In genomic region chr13:34095542-34096435, GRCm38 (mm10) we compare ENCODE assay signal across 8 mouse cellular contexts. TPM values are rescaled to one million over a fixed set of nuclear protein-coding genes. Genes with fewer than 3 reads are reported as not detected.
DNase-seq lines count a peak whose midpoint lies in the region; ATAC-seq and TF ChIP-seq lines count a peak whose summit lies in the region.

No protein-coding gene starts in this region.

- H3K27ac ChIP-seq in heart, adult 2 months = peak overlapping the region; percentile 82
- no peak overlapping the region for H3K27ac ChIP-seq in heart, embryonic 11.5 days (ENCODE audit: low read depth, low read length)
- H3K27ac ChIP-seq in heart, embryonic 15.5 days = peak overlapping the region; percentile 51
- peak overlapping the region; percentile 83 for H3K27ac ChIP-seq in neural tube, embryonic 15.5 days (replicated peaks)

- H3K36me3 ChIP-seq in heart, adult 2 months (ENCODE audit: control insufficient read depth, insufficient read depth, low read length) = peaks cover 6% of the 10 kb centered on the region
- H3K36me3 ChIP-seq in heart, embryonic 11.5 days (ENCODE audit: control insufficient read depth, insufficient read depth, low read length) = no peaks in the 10 kb centered on the region
- no peaks in the 10 kb centered on the region for H3K36me3 ChIP-seq in heart, embryonic 15.5 days
- H3K36me3 ChIP-seq in neural tube, embryonic 15.5 days = no peaks in the 10 kb centered on the region

- intact Hi-C loops in heart, adult 2 months (cut with DNase I) = loop anchor here (1.0 to 2.0 kb wide), 2 partner anchors 11 to 17 kb away; partner anchors contain the start of gene Tubb2a

- no peak for TF ChIP-seq CTCF in heart, adult 2 months (IDR thresholded peaks at IDR 0.05)

- H3K79me2 ChIP-seq in heart, adult 2 months (replicated peaks; ENCODE audit: control insufficient read depth, insufficient read depth, low read length) = no peaks in the 10 kb centered on the region

- ATAC-seq in heart, embryonic 11.5 days (replicated peaks; ENCODE audit: insufficient number of reproducible peaks, low FRiP score, low TSS enrichment) = no peak
- peak; percentile 77; the same call in 1 of the 2 replicates for ATAC-seq in heart, embryonic 15.5 days (replicated peaks; ENCODE audit: insufficient number of reproducible peaks, insufficient read depth, low FRiP score, low read depth)
- ATAC-seq in neural tube, embryonic 15.5 days (ENCODE audit: low FRiP score) = peak; percentile 95
- ATAC-seq in megakaryocyte progenitor cell, adult 5-6 weeks (replicated peaks; ENCODE audit: poor library complexity) = no peak

- 0 out of 2 replicates have a peak, but pooled peaks have one; percentile 21 for TF ChIP-seq EP300 in heart, adult 2 months (IDR thresholded peaks at IDR 0.05; ENCODE audit: insufficient read depth, low read depth, low read length)

- peak overlapping the region; percentile 2 for H3K4me3 ChIP-seq in heart, adult 2 months
- H3K4me3 ChIP-seq in heart, embryonic 11.5 days (ENCODE audit: low read depth, low read length) = no peak overlapping the region
- H3K4me3 ChIP-seq in heart, embryonic 15.5 days = no peak overlapping the region
- H3K4me3 ChIP-seq in neural tube, embryonic 15.5 days (replicated peaks) = no peak overlapping the region

- no peak for TF ChIP-seq POLR2A in heart, adult 2 months (IDR thresholded peaks at IDR 0.05; ENCODE audit: insufficient read depth, low read depth, low read length)

- WGBS in heart, adult 2 months = 33% methylated on average over 7 of the region's 7 CpGs
- WGBS in heart, embryonic 11.5 days (ENCODE audit: insufficient replicate concordance) = 29% methylated on average over 7 of the region's 7 CpGs
- 21% methylated on average over 5 of the region's 7 CpGs for WGBS in heart, embryonic 15.5 days
- 16% methylated on average over 7 of the region's 7 CpGs for WGBS in neural tube, embryonic 15.5 days

- no peak overlapping the region for H3K4me2 ChIP-seq in heart, embryonic 11.5 days
- peak overlapping the region; percentile 6; the same call in 1 of the 2 replicates for H3K4me2 ChIP-seq in heart, embryonic 15.5 days
- peak overlapping the region; percentile 41 for H3K4me2 ChIP-seq in neural tube, embryonic 15.5 days

- no peaks in the 10 kb centered on the region for H3K27me3 ChIP-seq in heart, adult 2 months (ENCODE audit: control insufficient read depth, insufficient read depth, low read length)
- no peaks in the 10 kb centered on the region for H3K27me3 ChIP-seq in heart, embryonic 11.5 days (ENCODE audit: control insufficient read depth, insufficient read depth, low read length)
- H3K27me3 ChIP-seq in heart, embryonic 15.5 days = no peaks in the 10 kb centered on the region
- no peaks in the 10 kb centered on the region for H3K27me3 ChIP-seq in neural tube, embryonic 15.5 days (replicated peaks)

- no peak overlapping the region for H3K9ac ChIP-seq in heart, adult 2 months (ENCODE audit: low read depth, low read length)
- no peak overlapping the region for H3K9ac ChIP-seq in heart, embryonic 11.5 days (ENCODE audit: low read depth, low read length)
- no peak overlapping the region for H3K9ac ChIP-seq in heart, embryonic 15.5 days
- 0 out of 2 replicates have a peak overlapping the region, but pooled peaks have one; percentile 23 for H3K9ac ChIP-seq in neural tube, embryonic 15.5 days (replicated peaks)

- DNase-seq in heart, adult 2 months = peak; percentile 54 to 56
- peak; percentile 72 for DNase-seq in embryo, embryonic 10.5 days (ENCODE audit: low spot score)
- peak; percentile 87 to 91 for DNase-seq in left cerebral cortex, adult 9 months (ENCODE audit: low spot score in 2 of 2)
- DNase-seq in c-Kit-positive CD71-positive TER-119-positive erythroid progenitor cells, embryonic 14.5 days (ENCODE audit: low spot score) = no peak

- H3K4me1 ChIP-seq in heart, adult 2 months (ENCODE audit: control insufficient read depth, insufficient read depth, low read length) = peaks cover 17% of the 10 kb centered on the region
- H3K4me1 ChIP-seq in heart, embryonic 11.5 days (ENCODE audit: control insufficient read depth, insufficient read depth, low read length) = peaks cover 2% of the 10 kb centered on the region; the same call in 1 of the 2 replicates
- H3K4me1 ChIP-seq in heart, embryonic 15.5 days (replicated peaks) = peaks cover 17% of the 10 kb centered on the region
- H3K4me1 ChIP-seq in neural tube, embryonic 15.5 days = peaks cover 21% of the 10 kb centered on the region

- H3K9me3 ChIP-seq in heart, embryonic 11.5 days (replicated peaks; ENCODE audit: control insufficient read depth, low read length) = no peaks in the 10 kb centered on the region
- H3K9me3 ChIP-seq in heart, embryonic 15.5 days (replicated peaks) = no peaks in the 10 kb centered on the region
- no peaks in the 10 kb centered on the region for H3K9me3 ChIP-seq in neural tube, embryonic 15.5 days (replicated peaks)

RNA-seq across cellular contexts. Expression of gene Tubb2a, which starts 18.0 kb away (rescaled TPM):
- total RNA-seq in heart, adult 2 months (2021) = 10 to 100 TPM; 42.9 to 64.1 TPM
- 95.2 and 122 TPM in 2 replicates for polyA plus RNA-seq in heart, adult 2 months (2012; rRNA removed)
- polyA plus RNA-seq in heart, embryonic 11.5 days (2014; fragmentation: Nextera tagmentation; extraction: Ambion mirVana) = 96.2 and 112 TPM in 2 replicates
- 136 and 170 TPM in 2 replicates for polyA plus RNA-seq in heart, embryonic 15.5 days (2015; fragmentation: Nextera tagmentation; extraction: Ambion mirVana)
- polyA plus RNA-seq in neural tube, embryonic 15.5 days (2015; fragmentation: Nextera tagmentation; extraction: Ambion mirVana) = 2,701 and 3,281 TPM in 2 replicates
- 2.3 and 2.5 TPM in 2 replicates for total RNA-seq in megakaryocyte progenitor cell, adult 5-6 weeks (2015)
- total RNA-seq in megakaryocyte progenitor cell, adult 5-6 weeks (2017) = 6.9 and 7.9 TPM in 2 replicates

RNA-seq across cellular contexts. Expression of gene Tubb2b, which starts 34.5 kb away (rescaled TPM):
- total RNA-seq in heart, adult 2 months (2021) = 1 to 10 TPM; 2.6 to 5.3 TPM
- polyA plus RNA-seq in heart, adult 2 months (2012; rRNA removed) = 6.2 and 7.8 TPM in 2 replicates
- 25.2 and 35.0 TPM in 2 replicates for polyA plus RNA-seq in heart, embryonic 11.5 days (2014; fragmentation: Nextera tagmentation; extraction: Ambion mirVana)
- polyA plus RNA-seq in heart, embryonic 15.5 days (2015; fragmentation: Nextera tagmentation; extraction: Ambion mirVana) = 36.0 and 42.3 TPM in 2 replicates
- 777 and 1,015 TPM in 2 replicates for polyA plus RNA-seq in neural tube, embryonic 15.5 days (2015; fragmentation: Nextera tagmentation; extraction: Ambion mirVana)
- total RNA-seq in megakaryocyte progenitor cell, adult 5-6 weeks (2015) = not detected in 2 replicates
- not detected in 2 replicates for total RNA-seq in megakaryocyte progenitor cell, adult 5-6 weeks (2017)

RNA-seq across cellular contexts. Expression of gene Bphl, which starts 58.4 kb away (rescaled TPM):
- total RNA-seq in heart, adult 2 months (2021) = 10 to 100 TPM; 32.5 to 35.3 TPM
- 29.8 and 43.3 TPM in 2 replicates for polyA plus RNA-seq in heart, adult 2 months (2012; rRNA removed)
- 42.4 and 44.8 TPM in 2 replicates for polyA plus RNA-seq in heart, embryonic 11.5 days (2014; fragmentation: Nextera tagmentation; extraction: Ambion mirVana)
- polyA plus RNA-seq in heart, embryonic 15.5 days (2015; fragmentation: Nextera tagmentation; extraction: Ambion mirVana) = 46.4 and 51.8 TPM in 2 replicates
- polyA plus RNA-seq in neural tube, embryonic 15.5 days (2015; fragmentation: Nextera tagmentation; extraction: Ambion mirVana) = 40.7 and 44.9 TPM in 2 replicates
- 96.7 and 115 TPM in 2 replicates for total RNA-seq in megakaryocyte progenitor cell, adult 5-6 weeks (2015)
- total RNA-seq in megakaryocyte progenitor cell, adult 5-6 weeks (2017) = 40.2 and 70.3 TPM in 2 replicates

Comparison
In these comparisons a context has a peak if more than half of its experiments do, and no peak if none do; other contexts are left out.
1. ATAC-seq: peak in heart, embryonic 15.5 days (single experiment) and neural tube, embryonic 15.5 days (single experiment); none in heart, embryonic 11.5 days (single experiment) and megakaryocyte progenitor cell, adult 5-6 weeks (single experiment).
2. RNA of gene Tubb2a, which starts 18.0 kb away (polyA plus RNA-seq): 2,701 to 3,281 TPM in neural tube, embryonic 15.5 days; 136 to 170 TPM in heart, embryonic 15.5 days, 96.2 to 112 TPM in heart, embryonic 11.5 days and 95.2 to 122 TPM in heart, adult 2 months; every median in the first group is over 10 times any median in the second.
3. RNA of gene Tubb2b, which starts 34.5 kb away (polyA plus RNA-seq): 777 to 1,015 TPM in neural tube, embryonic 15.5 days; 36.0 to 42.3 TPM in heart, embryonic 15.5 days, 25.2 to 35.0 TPM in heart, embryonic 11.5 days and 6.2 to 7.8 TPM in heart, adult 2 months; every median in the first group is over 10 times any median in the second.